Mouse (Mus musculus) mouse trophoblast stem cell (cell line): ENCODE data around the gene Sbsn.
"Not testable (repeated sequence)": the region's sequence is repeated elsewhere in the genome, so short reads cannot be mapped to it uniquely, and the experiment has no call there.

ENCODE experiments used
- in situ Hi-C, 2 experiments: fragments of 300-500 bp; cut with MseI, MboI; formaldehyde crosslinking; loops; 2 replicates in 1 of 2; 3 replicates in 1 of 2; pipeline ENCODE4 v1.15.1; 2025

Gene Sbsn

DNA sequence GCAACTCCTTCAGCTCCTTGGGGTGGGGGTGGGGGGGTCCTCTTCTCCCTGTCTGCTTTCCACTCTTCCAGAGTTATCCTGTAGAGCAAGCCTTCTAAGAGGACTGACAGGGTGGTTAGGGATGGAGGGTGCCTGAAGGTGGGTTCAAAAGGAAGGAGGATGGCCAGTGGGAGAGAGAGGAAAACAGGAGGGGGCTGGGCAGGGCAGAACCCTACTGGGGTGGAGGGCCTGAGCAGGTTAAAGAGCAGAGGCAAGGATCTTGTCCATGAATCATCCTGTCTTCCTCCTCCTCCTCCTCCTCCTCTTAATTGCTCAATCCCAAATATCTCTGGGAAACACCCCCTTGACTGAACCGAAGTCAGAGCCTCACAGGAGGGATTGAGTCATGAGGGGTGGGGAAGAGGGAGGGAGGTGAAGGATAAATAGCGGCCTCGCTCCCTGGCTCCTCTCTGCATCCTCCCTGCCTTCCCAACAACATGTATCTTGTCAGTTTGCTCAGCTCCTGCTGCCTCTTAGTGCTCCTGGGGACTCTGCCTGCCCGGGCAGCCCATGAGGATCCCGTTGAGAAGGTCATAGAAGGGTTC, at the start of gene Sbsn:
TSS of gene Sbsn (plus strand) at position 386 of the 584 bp plus-strand sequence.
- in situ Hi-C loops = no loop called here

DNA sequence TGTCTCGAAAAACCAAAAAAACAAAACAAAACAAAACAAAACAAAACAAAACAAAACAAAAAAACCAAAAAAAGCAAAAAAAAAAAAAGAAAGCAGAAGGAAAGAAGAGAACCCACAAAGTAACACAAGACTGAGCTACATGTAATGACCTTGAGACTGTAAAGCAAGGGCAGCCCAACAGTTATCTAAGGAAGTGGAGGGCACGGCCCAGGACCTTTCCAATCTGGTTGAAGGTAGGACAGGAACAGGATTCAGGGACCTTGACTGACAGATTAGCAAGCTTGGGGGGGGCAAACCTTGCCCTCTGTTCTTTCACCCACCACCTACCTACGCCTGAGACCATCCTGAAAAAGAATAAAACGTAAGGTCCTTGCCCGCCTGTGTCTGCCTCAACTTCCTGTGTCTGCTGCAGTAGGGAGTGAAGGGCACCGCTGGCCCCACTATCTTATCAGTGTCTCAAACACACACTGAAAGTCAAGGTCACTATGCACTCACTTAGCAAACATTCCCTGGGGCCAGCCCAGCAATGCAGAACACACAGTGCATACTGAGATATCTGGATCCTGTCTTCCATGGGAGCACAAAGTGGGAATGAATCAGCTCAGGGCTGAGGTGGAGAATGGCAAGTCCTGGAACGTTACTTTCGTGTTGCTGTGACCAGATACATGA, 44.9 kb upstream of the Sbsn start:
- in situ Hi-C loops = no loop called here

GRCm38 (mm10) chr7:30707441-30707840, 43.8 kb upstream of the Sbsn start:
- in situ Hi-C loops = no loop called here

DNA sequence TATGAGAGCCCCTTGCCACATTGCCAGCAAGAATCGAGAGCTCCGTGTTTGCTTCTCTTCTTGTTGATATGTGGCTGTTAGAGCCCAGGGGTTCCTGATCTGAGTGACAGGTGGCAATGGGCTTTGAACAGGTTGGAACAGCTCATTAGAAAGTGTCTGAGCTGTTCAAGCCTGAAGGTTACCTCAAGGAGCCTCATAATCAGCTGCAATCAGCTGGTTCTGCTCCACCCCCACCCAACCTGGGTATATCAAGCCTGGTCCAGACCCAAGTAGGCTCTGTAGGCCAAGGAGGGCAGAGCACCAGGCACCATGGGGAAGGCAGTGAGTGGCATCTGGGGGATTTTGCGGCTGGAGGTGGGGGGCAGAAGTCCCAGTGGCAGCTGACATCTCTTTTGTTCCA, 39.3 kb upstream of the Sbsn start, which contains the start of gene Atp4a:
TSS of gene Atp4a (plus strand) at position 268 of the 400 bp plus-strand sequence.
- in situ Hi-C loops = no loop called here

DNA sequence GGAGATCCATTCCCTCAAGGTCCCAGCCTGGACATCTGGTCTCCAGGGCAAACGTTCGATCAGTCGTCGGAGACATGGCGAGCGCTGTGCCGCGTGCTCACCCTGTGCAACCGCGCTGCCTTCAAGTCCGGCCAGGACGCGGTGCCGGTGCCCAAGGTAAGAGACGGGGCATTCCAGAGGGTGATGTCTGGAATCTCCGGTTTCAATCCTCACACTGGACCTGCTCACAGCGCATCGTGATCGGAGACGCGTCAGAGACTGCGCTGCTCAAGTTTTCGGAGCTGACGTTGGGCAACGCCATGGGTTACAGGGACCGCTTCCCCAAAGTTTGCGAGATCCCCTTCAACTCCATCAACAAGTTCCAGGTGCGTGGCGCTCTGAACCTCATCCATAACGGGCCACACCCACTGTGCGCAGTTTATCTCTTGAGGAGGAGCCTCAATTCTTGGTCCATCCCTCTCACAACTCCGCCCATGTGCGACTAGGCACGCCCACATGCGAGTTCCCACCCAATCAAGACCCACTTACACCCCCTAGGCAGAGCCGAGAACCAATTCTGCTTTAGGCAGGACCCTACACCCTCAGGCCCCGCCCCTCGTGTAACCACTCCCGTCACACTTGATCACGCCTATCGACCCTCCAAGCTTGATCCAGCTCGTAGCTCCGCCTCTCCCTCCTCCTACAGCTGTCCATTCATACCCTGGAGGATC, 34.1 kb upstream of the Sbsn start:
- in situ Hi-C loops = no loop called here

DNA sequence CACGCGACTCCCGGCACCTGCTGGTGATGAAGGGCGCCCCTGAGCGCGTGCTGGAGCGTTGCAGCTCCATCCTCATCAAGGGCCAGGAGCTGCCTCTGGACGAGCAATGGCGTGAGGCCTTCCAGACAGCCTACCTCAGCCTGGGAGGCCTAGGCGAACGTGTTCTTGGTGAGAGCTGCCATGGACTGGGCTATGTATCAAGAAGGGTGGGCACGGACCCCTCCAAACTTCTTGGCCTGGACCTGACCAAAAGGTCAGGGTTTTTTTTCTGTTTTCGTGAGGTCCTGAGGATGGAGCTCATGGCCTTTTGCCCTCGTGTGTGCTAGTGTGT, 33.6 kb upstream of the Sbsn start:
- in situ Hi-C loops = no loop called here

DNA sequence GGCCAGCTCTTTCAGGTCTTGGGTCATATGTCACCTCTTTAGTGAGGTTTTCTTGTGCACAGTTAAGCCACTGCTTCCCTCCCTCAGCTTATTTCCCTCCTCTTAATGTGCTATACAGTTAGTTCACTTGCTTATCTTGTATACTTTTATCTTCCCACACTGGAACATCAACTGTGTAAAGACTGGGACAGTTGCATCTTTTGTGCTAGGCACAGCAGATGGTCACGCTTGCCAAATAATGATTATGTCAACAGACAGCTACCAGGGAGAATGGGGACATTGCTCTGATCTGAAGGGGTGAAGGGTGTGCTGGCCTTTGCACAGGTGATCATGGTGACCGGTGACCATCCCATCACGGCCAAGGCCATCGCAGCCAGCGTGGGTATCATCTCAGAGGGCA, 31.6 kb upstream of the Sbsn start:
- in situ Hi-C loops = no loop called here

DNA sequence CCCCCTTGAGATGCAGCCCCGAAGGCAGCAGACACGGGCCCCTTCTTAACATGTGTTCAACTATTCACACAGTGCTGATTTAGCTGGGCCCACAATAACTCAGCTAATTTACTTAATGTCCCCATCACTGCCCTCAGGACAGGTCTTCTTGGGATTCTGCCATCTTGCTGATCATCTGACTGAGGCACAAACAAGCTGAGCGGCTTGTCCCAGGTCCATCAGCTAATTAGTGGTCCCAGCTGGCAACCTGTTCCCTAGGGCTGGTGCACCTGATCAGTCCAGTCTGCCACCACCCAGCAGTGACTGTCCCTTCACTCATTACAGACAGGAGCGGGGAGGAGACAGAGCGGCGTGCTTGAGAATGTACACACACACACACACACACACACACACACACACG, 30.0 kb upstream of the Sbsn start:
- in situ Hi-C loops = no loop called here

GRCm38 (mm10) chr7:30723274-30723953, 27.9 kb upstream of the Sbsn start:
- in situ Hi-C loops = no loop called here

DNA sequence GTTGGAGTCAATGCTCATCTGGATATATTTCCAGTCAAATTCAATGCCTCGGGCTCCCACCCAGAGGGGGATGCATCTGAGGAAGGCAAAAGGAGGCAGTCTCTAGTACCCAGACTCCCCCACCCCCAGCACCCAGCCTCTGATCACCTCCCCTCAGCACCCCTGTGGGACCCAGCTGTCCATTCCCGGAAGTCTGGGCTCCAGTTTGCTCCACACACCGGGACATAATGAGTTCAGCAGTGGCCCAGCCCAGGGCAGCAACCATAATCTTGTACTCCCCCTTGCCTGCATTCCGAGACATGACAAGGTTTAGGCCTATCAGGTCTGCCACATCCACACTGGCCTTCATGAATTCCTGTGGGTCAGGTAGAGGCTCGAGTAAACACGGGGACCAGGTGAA, 23.1 kb upstream of the Sbsn start:
- in situ Hi-C loops = no loop called here

- in situ Hi-C loops = no loop called here
Observed at GRCm38 (mm10) chr7:30728739-30729395, 22.4 kb upstream of the Sbsn start.

DNA sequence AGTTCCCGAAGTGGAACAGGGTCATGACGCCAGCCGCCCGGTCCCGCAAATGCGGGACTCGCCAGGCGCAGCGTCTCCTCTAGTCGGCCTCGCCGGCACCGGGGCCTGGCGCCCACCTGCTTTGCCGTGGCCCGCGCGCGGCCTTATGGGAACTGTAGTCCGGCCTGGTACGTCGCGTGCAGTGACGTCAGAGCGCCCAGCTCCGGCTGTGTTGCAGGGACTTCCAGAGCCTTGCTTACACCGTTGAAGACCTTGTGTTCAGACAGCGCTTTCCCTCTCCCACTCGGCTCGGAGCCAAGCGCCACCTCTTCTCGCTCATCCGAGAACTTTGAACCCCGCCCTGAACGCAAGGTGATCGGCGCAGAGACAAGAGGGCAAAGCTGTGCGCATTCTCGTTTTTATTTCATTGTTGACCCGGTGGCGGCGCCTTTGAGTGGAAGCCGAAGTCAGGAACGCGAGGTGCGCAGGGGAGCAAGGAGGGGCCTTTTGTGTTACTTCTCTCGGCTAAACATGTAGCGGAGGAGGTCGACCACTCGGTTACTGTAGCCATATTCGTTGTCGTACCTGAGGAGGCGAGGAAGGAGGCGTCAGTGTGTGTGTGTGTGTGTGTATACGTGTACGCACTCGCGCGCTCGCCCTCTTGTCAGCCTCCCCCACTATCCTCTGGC, 21.7 kb upstream of the Sbsn start, which contains the start of gene Tmem147:
TSS of gene Tmem147 (minus strand) at position 145 of the 668 bp plus-strand sequence.
- in situ Hi-C loops = no loop called here

DNA sequence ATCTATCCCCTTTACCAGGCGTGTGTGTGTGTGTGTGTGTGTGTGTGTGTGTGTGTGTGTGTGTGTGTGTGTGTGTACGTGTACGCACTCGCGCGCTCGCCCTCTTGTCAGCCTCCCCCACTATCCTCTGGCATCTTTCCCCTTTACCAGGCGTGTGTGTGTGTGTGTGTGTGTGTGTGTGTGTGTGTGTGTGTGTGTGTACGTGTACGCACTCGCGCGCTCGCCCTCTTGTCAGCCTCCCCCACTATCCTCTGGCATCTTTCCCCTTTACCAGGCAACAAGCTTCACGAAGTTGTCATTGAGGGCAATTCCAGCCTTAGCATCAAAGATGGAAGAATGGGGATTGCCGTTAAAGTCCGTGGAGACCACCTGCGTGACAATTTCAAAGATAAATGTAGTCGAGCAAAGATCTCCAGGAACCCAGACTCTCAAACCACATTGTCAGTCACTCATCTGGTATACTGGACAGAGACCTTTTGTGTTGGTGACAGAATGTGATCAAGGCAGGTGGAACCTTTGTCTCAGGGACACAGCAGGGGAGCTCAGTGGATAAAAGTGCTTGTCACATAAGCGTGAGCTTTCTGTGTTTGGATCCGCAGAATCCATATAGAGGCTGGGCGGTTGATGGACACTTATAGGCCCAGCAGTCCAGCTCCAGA, 21.1 kb upstream of the Sbsn start:
- in situ Hi-C loops = not testable (repeated sequence)

- in situ Hi-C loops = no loop called here
Observed at GRCm38 (mm10) chr7:30736211-30736610, 15.1 kb upstream of the Sbsn start.

DNA sequence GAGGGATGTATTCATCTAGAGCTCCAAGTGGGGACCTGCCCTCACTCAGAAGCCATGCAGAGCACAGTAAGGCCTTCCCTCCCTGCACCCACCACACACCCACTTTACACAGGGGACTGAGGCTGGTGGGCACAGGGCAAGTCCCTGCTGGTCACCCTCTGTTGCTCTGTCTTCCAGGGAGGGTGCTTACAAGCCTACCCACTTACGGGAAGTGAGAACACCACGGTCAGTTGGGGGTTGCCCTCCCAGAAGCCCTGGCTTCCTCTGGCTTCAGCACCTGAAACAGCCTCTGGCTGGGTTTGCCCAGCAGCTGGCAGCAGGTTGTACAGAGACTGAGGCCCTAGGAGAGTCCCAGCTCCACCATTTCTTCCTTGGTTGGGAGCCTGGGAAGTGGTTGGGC, 8.7 kb upstream of the Sbsn start:
- in situ Hi-C loops = not testable (repeated sequence)

DNA sequence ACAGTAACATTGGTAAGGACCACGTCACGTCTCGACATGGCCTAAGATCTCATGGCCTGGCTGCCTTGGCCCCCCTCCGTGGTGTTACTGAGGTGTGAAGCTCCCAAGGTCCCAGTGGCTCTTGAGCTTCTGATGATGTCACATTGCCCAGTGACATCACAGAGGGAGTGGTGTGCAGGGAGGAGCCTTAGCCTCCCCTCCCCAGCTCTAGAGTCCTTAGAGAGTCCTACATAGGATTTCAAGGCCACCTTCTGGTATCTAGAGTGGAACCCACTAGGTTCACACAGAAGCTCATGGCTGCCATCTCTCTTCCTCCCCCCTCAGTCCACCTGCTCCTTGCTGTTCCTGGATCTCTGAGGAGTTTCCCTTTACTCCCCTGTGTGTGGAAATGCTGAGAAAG, 7.7 kb upstream of the Sbsn start, which contains the start of gene Gapdhs:
TSS of gene Gapdhs (minus strand) at position 65 of the 400 bp plus-strand sequence.
- in situ Hi-C loops = not testable (repeated sequence)

DNA sequence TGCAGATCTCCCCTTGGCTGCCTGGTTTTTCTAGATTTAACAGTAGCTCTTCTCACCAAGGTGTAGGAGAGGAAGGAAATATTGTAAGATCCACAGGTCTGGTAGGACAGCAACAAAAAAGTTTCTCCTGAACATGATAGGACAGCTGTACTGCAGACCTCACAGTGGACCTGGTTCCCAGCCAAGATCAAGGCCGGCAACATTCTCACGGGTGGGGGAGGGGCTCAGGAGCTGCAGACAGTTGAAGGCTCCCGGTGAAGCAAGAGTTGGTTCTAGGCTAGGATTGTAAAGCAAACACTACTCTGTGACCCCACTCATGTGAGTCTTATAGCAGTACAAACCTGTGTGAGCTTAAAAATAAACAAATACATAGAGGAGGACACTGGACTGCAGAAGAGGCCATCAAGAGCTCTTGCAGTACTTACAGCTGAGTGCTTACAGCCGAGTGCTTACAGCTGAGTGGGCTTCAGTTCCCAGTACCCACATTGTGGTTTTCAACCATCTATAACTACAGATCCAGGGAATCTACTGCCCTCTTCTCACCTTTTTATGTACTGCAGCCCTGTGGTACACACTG, 7.2 kb upstream of the Sbsn start:
- in situ Hi-C loops = no loop called here

DNA sequence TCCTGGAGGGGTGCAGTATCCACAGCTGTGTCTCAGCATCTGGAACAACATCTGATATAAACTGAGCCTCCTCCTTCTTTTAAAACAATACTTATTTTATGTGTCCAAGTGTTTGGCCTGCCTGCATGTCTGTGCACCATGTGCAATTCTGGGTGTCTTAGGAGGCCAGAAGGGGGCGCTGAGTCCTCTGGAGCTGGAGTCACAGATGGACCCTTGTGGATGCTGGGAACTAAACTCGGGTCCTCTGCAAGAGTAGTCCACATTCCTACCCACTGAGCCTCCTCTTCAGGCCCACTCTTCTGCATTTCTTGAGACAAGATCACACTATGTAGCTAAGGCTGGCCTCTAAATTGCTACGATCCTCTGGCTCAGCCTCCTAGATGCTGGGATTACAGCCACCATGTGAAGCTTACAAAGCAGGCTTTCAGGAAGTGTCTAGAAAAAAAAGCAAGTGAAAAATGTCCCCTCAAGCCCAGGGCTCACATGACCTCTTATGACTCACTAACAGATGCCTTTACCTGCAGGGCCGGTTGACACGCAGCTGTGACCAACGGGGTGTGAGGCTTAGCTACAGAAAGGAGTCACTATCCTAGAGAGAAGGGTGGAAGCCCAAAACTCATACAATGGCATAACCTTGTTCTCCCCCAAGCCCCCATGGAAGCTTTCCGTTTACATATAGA, 3.6 kb upstream of the Sbsn start:
- in situ Hi-C loops = no loop called here

GRCm38 (mm10) chr7:30749824-30750606, 1.3 kb upstream of the Sbsn start:
- in situ Hi-C loops = no loop called here
